Comparison of ENCODE assay signal across 13 mouse cellular contexts in genomic region chr4:122873512-122873911, GRCm38 (mm10).
"Had no signal": no experiment of that assay in that cellular context is flagged by ENCODE, and none has a peak within 500 bp of the region (broad histone marks: within the 10 kb centered on the region; RNA-seq: fewer than 3 reads in every experiment).

No protein-coding gene starts in this region.

- H3K4me3 ChIP-seq: kidney, embryonic 15.5 days; limb, embryonic 12.5 days; lung, embryonic 15.5 days; midbrain, embryonic 12.5 days; neural tube, embryonic 13.5 days had no signal

- H3K27ac ChIP-seq: kidney, embryonic 15.5 days; limb, embryonic 12.5 days; lung, embryonic 15.5 days; midbrain, embryonic 12.5 days; neural tube, embryonic 13.5 days had no signal

- H3K4me2 ChIP-seq: kidney, embryonic 15.5 days; limb, embryonic 12.5 days; lung, embryonic 15.5 days; midbrain, embryonic 12.5 days; neural tube, embryonic 13.5 days had no signal

- DNase-seq: kidney, adult 2 months; kidney, postnatal 14 days; lung, postnatal 14 days; right cerebral cortex, postnatal 4 days; spleen, adult 18-20 months; thymus, adult 18-20 months had no signal

- H3K9me3 ChIP-seq: kidney, embryonic 15.5 days; limb, embryonic 12.5 days; lung, embryonic 15.5 days; midbrain, embryonic 12.5 days; neural tube, embryonic 13.5 days had no signal

- ATAC-seq: intestine, embryonic 16.5 days; midbrain, embryonic 16.5 days had no signal

- H3K9ac ChIP-seq: kidney, embryonic 15.5 days; limb, embryonic 12.5 days; lung, embryonic 15.5 days; midbrain, embryonic 12.5 days; neural tube, embryonic 13.5 days had no signal

- H3K4me1 ChIP-seq: limb, embryonic 12.5 days; lung, embryonic 15.5 days; midbrain, embryonic 12.5 days; neural tube, embryonic 13.5 days had no signal

- H3K27me3 ChIP-seq: kidney, embryonic 15.5 days; limb, embryonic 12.5 days; lung, embryonic 15.5 days; midbrain, embryonic 12.5 days; neural tube, embryonic 13.5 days had no signal
